Mouse (Mus musculus) intestine, embryonic 15.5 days (tissue): ENCODE results near the gene Oaz3. TPM values are rescaled to one million over a fixed set of nuclear protein-coding genes. Genes with fewer than 3 reads are reported as not detected.

ENCODE experiments used
- ATAC-seq: fragments of 200-750 bp; cut with Nextera tagmentation; 2 replicates; pipeline ENCODE4 v1.8.0; 2017; ENCODE audit warnings: moderate TSS enrichment, moderate library complexity
- H3K27ac ChIP-seq: fragments of 300-500 bp; sonication (generic); 2 replicates; pipeline ENCODE4 v1.5.1; 2015; ENCODE audit warnings: mild to moderate bottlenecking, inconsistent platforms
- H3K27me3 ChIP-seq: fragments of 300-500 bp; sonication (generic); replicated peaks from 2 replicates; pipeline ENCODE4 v1.6.1; 2015; ENCODE audit warnings: inconsistent platforms
- H3K36me3 ChIP-seq: fragments of 300-500 bp; sonication (generic); 2 replicates; pipeline ENCODE4 v1.6.1; 2015; ENCODE audit warnings: inconsistent platforms
- H3K4me1 ChIP-seq: fragments of 300-500 bp; sonication (generic); replicated peaks from 2 replicates; pipeline ENCODE4 v1.6.1; 2015; ENCODE audit warnings: inconsistent platforms
- H3K4me2 ChIP-seq: fragments of 300-500 bp; sonication (generic); replicated peaks from 2 replicates; pipeline ENCODE4 v1.6.1; 2015; ENCODE audit warnings: mild to moderate bottlenecking, inconsistent platforms
- H3K4me3 ChIP-seq: fragments of 300-500 bp; sonication (generic); replicated peaks from 2 replicates; pipeline ENCODE4 v1.5.1; 2015; ENCODE audit warnings: inconsistent platforms
- H3K9ac ChIP-seq: fragments of 300-500 bp; sonication (generic); 2 replicates; pipeline ENCODE4 v1.6.1; 2015; ENCODE audit warnings: inconsistent platforms
- H3K9me3 ChIP-seq: fragments of 300-500 bp; sonication (generic); 2 replicates; pipeline ENCODE4 v1.6.1; 2016; ENCODE audit warnings: inconsistent platforms
- WGBS: fragments of 180-500 bp; shearing (Covaris S2); methylation state at CpG from one replicate; pipeline ENCODE4 v1.1.7; 2015; 5-methylcytosine and 5-hydroxymethylcytosine counted together
- polyA plus RNA-seq: library from polyadenylated mRNA; unstranded; fragments of >200 nt; fragmentation: Nextera tagmentation; extraction: Ambion mirVana; gene quantifications from 2 replicates; pipeline ENCODE4 v1.2.1, GENCODE M21; 2015

The Oaz3 gene
- polyA plus RNA-seq, 1 experiment from 2014 or later = 0.36 TPM

DNA sequence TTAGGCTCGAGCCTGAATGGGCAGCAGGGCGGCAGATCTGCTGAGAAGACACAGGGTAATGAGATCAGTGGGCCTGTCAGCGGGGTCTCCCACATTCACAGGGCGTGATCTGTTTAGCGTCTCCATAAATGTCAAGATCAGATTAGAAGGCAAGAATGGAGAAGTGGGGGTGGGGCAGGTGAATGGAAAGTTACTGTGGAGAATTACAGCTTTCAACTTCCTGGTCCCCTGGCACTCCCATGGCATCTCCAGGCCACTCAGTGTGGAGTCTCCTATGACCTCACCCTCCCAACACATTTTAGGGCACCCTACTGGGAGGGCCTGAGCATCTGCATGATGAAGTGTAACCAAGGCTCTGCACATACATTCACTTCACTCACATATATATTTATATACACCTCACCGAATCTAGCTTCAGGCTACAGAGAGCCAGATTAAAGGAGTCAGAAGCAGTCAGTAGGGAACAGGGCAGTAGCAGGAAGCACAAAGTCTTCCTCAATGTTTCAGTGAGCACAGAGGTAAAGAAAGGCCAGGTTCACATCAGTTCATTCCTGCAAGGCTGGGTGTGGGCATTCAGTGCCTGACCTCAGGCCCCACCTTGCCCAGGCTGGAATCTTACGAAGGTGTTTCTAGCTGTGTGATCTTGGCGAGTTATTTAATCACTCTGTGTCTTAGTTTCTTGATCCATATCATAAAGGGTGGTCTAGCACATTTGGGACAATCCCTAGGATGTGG is 32.8 kb upstream of the Oaz3 start:
- Histone ChIP-seq H3K36me3 (no peaks in the 10 kb centered on the region), H3K27ac (no peak overlapping the region), H3K4me1 (peaks cover 9% of the 10 kb centered on the region), H3K9ac (no peak overlapping the region), H3K27me3 (no peaks in the 10 kb centered on the region; the same call in 1 of the 2 replicates), H3K4me2 (no peak overlapping the region), H3K4me3 (no peak overlapping the region), H3K9me3 (no peaks in the 10 kb centered on the region)
- 29% methylated on average over 8 of the region's 8 CpGs for WGBS
- ATAC-seq = peak; percentile 50

DNA sequence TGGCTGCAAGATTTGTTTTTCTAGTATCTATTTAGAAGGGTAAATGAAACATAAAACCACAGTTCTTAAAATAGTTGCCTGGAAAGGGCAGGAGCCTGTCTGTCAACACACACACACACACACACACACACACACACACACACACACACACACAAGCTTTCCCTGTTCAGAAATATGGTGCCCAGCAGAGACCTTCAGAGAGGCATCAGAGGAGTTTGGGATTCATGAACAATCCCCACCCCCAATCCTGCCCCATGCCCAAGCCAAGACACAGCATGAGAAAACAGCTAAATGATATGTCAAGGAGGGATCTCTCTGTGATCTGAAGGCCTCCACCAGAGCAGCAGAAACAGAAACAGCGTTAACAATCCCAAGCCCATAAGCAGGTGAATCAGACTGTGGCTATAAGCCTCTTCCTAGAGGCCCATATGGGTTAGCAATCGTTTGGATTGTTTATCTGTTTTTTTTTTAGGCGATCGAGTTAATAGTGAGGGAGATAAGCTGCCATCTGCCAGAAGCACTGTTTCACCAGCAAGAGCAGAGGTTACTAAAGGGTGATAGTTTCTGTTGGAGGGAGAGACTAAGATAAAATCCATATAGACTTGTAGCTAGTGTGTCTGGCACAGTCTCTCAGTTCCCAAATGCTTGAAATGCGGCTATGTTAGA is 30.0 kb upstream of the Oaz3 start:
- Histone ChIP-seq H3K27me3 (no peaks in the 10 kb centered on the region; the same call in 1 of the 2 replicates), H3K4me1 (peaks cover 7% of the 10 kb centered on the region), H3K36me3 (no peaks in the 10 kb centered on the region), H3K9ac (no peak overlapping the region), H3K9me3 (no peaks in the 10 kb centered on the region), H3K4me3 (no peak overlapping the region), H3K27ac (no peak overlapping the region), H3K4me2 (no peak overlapping the region)
- no peak for ATAC-seq
- whole genome bisulfite sequencing = 43% methylated on average over 5 of the region's 5 CpGs

DNA sequence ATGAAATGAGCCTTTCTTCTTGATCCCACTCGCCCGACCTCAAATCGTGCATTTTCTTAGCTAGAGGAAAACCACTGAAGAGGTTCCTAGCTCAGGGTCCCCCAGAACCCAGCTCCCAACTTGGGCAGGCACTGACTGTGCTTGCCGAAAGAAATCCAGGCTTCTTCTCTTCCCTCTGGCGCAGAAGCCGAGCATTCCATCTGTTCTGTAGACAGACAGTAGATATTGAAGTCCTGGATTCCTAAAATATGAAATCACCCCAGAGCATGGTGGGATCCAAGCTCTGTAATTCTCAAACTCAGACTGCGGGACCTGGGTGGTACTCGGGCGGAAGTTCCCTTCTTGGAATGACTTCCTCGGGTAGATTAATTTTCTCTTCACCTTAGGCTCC is 29.4 kb upstream of the Oaz3 start:
- Histone ChIP-seq H3K4me1 (peaks cover 7% of the 10 kb centered on the region), H3K9ac (no peak overlapping the region), H3K4me3 (no peak overlapping the region), H3K4me2 (peak overlapping the region; percentile 49), H3K36me3 (no peaks in the 10 kb centered on the region), H3K27me3 (no peaks in the 10 kb centered on the region), H3K9me3 (no peaks in the 10 kb centered on the region), H3K27ac (peak overlapping the region; percentile 73)
- ATAC-seq = no peak
- WGBS = 36% methylated on average over 10 of the region's 10 CpGs

DNA sequence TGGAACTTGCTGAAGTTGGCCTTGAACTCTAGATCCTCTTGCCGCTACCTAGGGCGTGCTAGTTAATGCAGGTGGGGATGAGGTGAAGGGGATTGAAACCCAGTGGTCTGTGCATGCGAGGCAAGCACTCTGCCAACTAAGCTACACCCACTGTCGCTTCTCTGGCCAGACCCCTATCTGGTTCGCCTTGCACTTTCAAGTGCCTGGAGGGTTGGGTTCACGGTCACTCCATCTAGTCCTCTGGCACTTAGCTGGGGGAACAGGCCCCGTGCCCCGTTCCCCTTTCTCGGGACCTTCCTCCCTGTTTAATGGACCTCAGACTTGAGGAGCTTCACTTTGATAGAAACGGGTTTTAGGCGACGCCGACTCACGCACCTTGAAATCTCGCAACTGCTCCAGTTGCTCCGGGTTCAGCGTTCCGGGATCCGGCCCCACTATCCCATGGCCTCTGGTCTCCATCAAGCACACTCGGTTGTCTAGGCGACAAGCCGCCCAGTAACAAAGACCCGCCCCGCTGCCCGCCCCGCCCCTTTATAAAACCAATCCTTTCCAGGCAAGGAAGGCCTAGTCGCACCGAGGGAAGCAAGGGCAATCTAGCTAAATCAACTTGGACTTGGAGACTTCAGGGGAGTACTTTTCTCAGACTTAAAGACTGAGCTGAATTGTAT is 28.9 kb upstream of the Oaz3 start:
- ATAC-seq = peak; percentile 89
- Histone ChIP-seq H3K27me3 (no peaks in the 10 kb centered on the region), H3K4me3 (peak overlapping the region; percentile 14), H3K27ac (peak overlapping the region; percentile 73), H3K4me1 (peaks cover 7% of the 10 kb centered on the region), H3K36me3 (no peaks in the 10 kb centered on the region), H3K9ac (no peak overlapping the region), H3K4me2 (peak overlapping the region; percentile 49), H3K9me3 (no peaks in the 10 kb centered on the region)
- 13% methylated on average over 28 of the region's 28 CpGs for WGBS

DNA sequence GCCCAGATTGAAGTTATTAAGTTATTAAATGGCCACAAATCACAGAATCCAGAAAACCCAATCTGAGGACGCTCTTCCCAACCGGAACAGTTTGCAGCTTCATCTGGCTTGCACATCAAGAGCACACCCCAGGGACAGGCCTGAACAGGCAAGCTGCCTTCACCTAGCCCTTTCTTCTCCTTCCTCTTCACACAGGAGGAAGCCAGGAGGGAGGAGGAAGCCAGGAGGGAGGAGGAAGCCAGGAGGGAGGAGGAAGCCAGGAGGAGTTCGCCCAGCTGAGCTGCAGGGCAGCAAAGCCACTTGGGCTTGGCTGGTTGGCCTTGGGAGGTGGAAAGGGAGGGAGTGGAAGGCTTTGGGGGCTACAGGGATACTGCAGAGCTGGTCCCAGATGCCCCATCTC is 25.2 kb upstream of the Oaz3 start:
- peaks cover 7% of the 10 kb centered on the region; the same call in 1 of the 2 replicates for H3K4me1 ChIP-seq
- 63% methylated on average over 3 of the region's 3 CpGs for WGBS
- ATAC-seq = no peak
- H3K9me3 ChIP-seq = no peaks in the 10 kb centered on the region
- no peak overlapping the region for H3K9ac ChIP-seq
- no peak overlapping the region for H3K27ac ChIP-seq
- H3K36me3 ChIP-seq = no peaks in the 10 kb centered on the region
- no peak overlapping the region for H3K4me3 ChIP-seq
- H3K27me3 ChIP-seq = no peaks in the 10 kb centered on the region
- H3K4me2 ChIP-seq = no peak overlapping the region

DNA sequence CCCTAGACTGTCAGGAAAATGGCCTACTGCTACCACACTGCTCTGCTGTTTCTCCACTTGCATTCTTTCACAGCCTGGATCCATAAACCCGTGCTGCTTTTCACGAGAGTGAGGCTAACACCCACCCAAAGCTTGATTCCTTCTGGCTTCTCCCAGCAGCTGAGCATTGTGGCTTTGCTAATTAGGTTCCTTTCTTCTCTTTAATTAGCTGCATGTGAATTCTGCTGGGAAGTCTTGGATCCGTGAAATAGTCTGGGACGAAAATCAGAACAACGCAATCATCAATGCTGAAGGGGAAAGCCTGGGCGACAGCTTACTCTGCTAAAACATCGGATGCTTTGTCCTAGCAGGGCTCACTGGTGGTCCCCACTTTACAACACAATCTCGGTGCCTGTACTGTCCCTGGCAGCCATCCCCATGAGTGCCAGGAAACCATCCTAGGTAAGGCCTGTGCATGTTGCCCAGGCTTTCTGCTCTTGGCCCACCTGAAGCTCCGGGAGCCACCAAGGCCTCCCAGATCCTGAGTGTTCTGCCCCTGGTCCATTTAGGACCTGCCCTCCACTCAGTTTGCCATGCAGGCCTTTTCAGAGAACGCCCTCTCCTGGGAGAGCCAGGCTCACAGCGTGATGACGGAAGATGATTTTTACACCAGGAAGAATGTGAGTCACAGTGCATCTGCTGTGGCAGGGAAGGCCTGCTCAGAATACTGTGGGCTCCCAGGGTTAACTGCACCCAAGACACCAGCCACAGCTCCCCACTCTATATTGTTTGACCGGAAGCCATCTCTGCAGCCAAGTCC is 22.1 kb upstream of the Oaz3 start:
- H3K27ac ChIP-seq = no peak overlapping the region
- no peak overlapping the region for H3K4me3 ChIP-seq
- WGBS = 73% methylated on average over 13 of the region's 13 CpGs
- no peak overlapping the region for H3K4me2 ChIP-seq
- ATAC-seq = no peak
- H3K9ac ChIP-seq = no peak overlapping the region
- H3K4me1 ChIP-seq = no peaks in the 10 kb centered on the region
- no peaks in the 10 kb centered on the region for H3K9me3 ChIP-seq
- H3K27me3 ChIP-seq = no peaks in the 10 kb centered on the region
- H3K36me3 ChIP-seq = no peaks in the 10 kb centered on the region

DNA sequence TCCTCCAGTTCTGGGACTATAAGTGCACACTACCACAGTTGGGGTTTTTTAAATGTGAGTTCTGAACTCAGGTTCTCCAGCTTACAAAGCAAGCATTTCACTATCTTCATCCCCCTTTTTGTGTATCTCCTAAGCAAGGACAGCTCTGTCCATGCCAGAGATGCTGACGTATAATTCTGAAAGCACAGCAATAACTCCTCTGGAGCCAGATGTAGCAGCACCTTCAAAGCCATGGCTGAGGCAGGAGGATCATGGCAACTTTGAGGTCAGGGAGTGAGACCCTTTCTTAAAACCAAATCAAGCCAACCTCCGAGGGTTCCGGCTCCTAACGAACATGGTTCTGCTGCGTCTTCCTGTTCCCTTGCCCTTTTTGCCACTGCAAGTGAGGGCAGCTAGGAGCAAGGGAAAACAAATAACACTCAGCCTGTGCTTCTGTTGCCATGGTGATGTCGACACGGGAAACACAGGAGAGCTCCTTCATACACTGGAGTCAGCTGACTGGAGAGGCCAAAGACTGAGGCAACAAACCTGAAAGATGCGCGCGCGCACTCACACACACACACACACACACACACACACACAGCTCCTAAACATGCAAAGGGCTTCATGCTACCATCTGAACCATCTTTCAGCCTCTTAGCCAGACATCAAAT is 20.3 kb upstream of the Oaz3 start:
- peak; percentile 47; the same call in 1 of the 2 replicates for ATAC-seq

DNA sequence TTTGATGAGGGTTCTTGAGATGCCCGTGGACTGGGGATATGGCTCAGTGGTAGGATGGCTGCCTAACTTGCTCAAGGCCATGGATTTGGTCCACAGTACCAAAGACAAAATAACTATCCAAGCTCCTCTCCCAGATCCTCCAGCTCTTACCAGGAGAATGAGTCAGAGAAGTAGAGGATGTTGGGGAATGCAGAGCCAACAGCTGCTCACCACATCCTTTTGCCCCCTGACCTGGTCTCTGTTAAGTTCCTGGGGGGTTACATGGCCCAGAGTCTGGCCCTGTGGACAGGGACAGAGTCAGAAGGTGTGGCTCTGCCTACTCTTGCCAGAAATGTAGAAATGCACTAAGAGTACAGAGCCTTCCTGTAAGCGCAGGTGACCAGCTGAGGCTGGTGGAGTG is 16.1 kb upstream of the Oaz3 start:
- Histone ChIP-seq H3K27ac (no peak overlapping the region), H3K9me3 (no peaks in the 10 kb centered on the region), H3K36me3 (no peaks in the 10 kb centered on the region), H3K4me3 (no peak overlapping the region), H3K9ac (no peak overlapping the region), H3K4me2 (no peak overlapping the region), H3K27me3 (no peaks in the 10 kb centered on the region), H3K4me1 (0 out of 2 replicates have a peak, but pooled peaks cover 2% of the 10 kb centered on the region)
- ATAC-seq = no peak
- 93% methylated on average over 2 of the region's 2 CpGs for WGBS

More for the DNA sequence above, 20.3 kb upstream of the Oaz3 start:
- Histone ChIP-seq H3K27me3 (no peaks in the 10 kb centered on the region), H3K4me3 (no peak overlapping the region), H3K9ac (no peak overlapping the region), H3K4me1 (no peaks in the 10 kb centered on the region), H3K9me3 (no peaks in the 10 kb centered on the region), H3K4me2 (no peak overlapping the region), H3K27ac (no peak overlapping the region), H3K36me3 (no peaks in the 10 kb centered on the region)
- 61% methylated on average over 11 of the region's 11 CpGs for WGBS

DNA sequence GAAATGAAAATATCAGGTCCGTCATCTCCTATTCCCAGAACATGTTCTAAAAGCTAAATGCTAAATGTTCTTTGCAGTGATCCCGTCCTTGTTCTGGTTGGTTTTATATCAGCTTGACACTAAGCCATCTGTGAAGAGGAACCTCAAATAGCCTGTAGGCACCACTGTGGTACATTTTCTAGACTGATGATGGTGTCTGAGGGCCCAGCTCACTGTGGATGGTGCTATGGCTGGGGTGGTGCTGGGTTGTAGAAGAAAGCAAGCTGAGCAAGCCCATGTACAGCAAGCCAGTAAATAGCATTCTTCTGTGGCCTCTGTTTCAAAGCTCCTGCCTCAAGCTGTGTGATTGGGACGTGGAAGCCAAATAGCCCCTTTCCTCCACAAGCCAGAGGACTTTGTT is 13.3 kb upstream of the Oaz3 start:
- H3K27ac ChIP-seq = no peak overlapping the region
- no peak for ATAC-seq
- H3K4me3 ChIP-seq = no peak overlapping the region
- H3K4me1 ChIP-seq = 0 out of 2 replicates have a peak, but pooled peaks cover 2% of the 10 kb centered on the region
- 83% methylated on average over 3 of the region's 3 CpGs for WGBS
- no peak overlapping the region for H3K9ac ChIP-seq
- no peaks in the 10 kb centered on the region for H3K27me3 ChIP-seq
- H3K9me3 ChIP-seq = no peaks in the 10 kb centered on the region
- H3K4me2 ChIP-seq = peak overlapping the region; percentile 54; the same call in 1 of the 2 replicates
- no peaks in the 10 kb centered on the region for H3K36me3 ChIP-seq

DNA sequence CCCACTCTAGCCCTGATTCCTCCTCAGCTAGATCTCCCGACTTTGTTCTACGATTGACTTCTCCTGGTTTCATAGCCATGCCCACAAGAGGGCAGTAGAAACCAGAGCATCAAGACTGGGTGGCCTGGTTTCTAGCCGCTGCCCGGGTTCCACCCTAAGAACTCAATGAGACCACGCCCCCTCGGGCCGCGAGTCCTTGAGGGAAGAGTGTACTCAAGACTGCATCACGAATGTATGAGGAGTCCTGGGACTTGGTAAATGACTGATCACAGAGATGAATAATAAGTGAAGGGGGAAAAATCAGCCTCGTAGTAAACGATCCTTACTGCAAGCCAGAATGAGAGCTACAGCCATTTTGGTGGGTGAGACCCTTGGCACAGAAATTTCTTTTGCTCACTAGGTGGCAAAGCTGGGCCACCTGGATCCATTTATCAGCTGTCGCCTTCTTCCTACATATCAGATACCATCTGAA is 12.8 kb upstream of the Oaz3 start:
- H3K27me3 ChIP-seq = no peaks in the 10 kb centered on the region
- H3K27ac ChIP-seq = no peak overlapping the region
- ATAC-seq = peak; percentile 94
- no peaks in the 10 kb centered on the region for H3K9me3 ChIP-seq
- H3K4me1 ChIP-seq = 0 out of 2 replicates have a peak, but pooled peaks cover 2% of the 10 kb centered on the region
- peak overlapping the region; percentile 16; the same call in 1 of the 2 replicates for H3K4me3 ChIP-seq
- WGBS = 2% methylated on average over 12 of the region's 12 CpGs
- H3K9ac ChIP-seq = no peak overlapping the region
- H3K36me3 ChIP-seq = no peaks in the 10 kb centered on the region
- peak overlapping the region; percentile 54 for H3K4me2 ChIP-seq

DNA sequence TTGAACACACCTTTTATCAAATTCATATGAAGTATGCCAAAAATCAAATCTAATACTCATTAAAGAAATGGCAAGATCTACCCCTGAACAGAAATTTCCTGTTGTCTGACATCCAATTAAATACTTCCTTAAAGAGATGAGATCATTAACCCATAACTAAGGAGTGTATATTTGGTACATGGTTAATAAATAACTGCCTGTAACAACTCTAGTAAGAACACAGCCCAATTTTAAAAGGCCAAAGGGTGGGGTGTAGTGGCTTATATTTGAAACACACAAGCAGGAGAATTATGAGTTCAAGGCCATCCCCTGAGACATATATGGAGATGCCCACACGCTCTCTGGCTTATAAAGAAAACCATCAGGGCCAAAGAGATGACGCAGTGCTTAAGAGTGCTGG is 5.7 kb upstream of the Oaz3 start:
- Histone ChIP-seq H3K27ac (no peak overlapping the region), H3K36me3 (peaks cover 18% of the 10 kb centered on the region), H3K27me3 (no peaks in the 10 kb centered on the region), H3K9me3 (no peaks in the 10 kb centered on the region), H3K4me3 (no peak overlapping the region), H3K4me2 (no peak overlapping the region), H3K4me1 (no peaks in the 10 kb centered on the region; the same call in 1 of the 2 replicates), H3K9ac (no peak overlapping the region)
- 84% methylated on average over 2 of the region's 2 CpGs for WGBS
- ATAC-seq = peak; percentile 59; the same call in 1 of the 2 replicates
